Mouse (Mus musculus): ENCODE measurements around the gene Mbd6.

Mbd6 gene

GRCm38 (mm10) chr10:127289573-127290191 is 864 bp upstream of the Mbd6 start:
- no peak for DNase-seq (ENCODE audit: extremely low read depth, low read depth, low spot score)

- no peak for DNase-seq (ENCODE audit: extremely low read depth, low read depth, low spot score)
Observed at GRCm38 (mm10) chr10:127288328-127288799, 454 bp downstream of the Mbd6 start.

DNA sequence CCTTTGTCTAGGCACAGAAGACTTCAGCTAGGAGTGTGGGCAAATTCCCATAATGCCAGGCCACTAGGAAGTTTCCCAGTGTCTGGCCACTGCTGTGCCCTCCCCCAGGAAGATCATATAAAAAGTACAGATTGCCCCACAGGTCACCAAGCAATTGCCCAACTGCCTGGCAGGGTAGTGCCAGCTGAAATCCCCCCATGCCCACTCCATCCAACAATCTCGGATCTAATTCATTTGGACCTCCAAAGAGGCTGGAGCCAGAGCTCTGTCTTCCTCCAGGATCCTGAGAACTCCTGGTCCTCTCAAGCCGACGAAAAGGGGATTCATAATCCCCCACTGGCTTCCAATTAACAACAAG is 903 bp downstream of the Mbd6 start:
- DNase-seq (ENCODE audit: extremely low read depth, low read depth, low spot score), result no peak

GRCm38 (mm10) chr10:127287271-127287935 is 1.4 kb downstream of the Mbd6 start:
- DNase-seq (ENCODE audit: extremely low read depth, low read depth, low spot score), result no peak

GRCm38 (mm10) chr10:127286730-127287129 is 2.1 kb downstream of the Mbd6 start:
- no peak for DNase-seq (ENCODE audit: extremely low read depth, low read depth, low spot score)

DNA sequence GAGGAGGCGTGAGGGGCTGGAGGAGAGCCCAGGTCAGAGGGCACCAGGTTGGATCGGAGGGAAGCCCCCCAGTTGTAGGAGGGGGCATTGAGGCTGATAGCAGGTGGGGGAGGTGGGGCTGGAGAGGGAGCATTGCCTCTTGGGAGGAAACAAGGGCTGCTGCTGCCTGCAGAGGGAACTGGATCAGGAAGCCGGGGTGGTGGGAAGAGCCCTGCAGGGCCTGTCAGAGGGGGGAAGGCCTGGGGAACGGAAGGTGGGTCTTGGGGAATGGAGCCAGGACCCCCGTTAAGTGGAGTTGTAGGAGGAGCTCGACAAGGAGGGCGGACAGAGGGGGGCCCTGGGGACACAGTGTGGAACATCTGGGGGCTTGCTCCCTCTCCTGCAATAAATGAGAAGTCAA is 2.6 kb downstream of the Mbd6 start:
- DNase-seq (ENCODE audit: extremely low read depth, low read depth, low spot score), result no peak

DNA sequence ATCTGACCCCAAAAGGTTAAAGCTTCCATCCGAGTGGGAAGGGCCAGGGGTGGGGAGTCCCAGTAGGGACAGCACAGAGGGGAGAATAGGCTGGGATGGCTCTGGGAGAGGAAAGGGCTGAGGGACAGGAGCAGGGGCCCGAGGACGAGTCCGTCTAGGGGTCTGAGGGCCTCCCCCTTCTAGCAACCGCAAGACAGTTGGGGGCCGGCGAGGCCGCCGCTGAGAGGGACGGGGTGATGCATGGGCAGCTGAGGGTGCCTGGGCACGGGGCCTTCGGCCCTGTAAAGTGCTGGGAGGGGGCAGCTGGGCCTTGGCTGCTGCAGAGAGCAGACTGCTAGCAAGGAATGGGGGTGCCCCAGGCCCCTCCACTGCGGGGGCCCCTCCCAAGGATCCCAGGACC is 3.2 kb downstream of the Mbd6 start:
- DNase-seq (ENCODE audit: extremely low read depth, low read depth, low spot score), result no peak

DNA sequence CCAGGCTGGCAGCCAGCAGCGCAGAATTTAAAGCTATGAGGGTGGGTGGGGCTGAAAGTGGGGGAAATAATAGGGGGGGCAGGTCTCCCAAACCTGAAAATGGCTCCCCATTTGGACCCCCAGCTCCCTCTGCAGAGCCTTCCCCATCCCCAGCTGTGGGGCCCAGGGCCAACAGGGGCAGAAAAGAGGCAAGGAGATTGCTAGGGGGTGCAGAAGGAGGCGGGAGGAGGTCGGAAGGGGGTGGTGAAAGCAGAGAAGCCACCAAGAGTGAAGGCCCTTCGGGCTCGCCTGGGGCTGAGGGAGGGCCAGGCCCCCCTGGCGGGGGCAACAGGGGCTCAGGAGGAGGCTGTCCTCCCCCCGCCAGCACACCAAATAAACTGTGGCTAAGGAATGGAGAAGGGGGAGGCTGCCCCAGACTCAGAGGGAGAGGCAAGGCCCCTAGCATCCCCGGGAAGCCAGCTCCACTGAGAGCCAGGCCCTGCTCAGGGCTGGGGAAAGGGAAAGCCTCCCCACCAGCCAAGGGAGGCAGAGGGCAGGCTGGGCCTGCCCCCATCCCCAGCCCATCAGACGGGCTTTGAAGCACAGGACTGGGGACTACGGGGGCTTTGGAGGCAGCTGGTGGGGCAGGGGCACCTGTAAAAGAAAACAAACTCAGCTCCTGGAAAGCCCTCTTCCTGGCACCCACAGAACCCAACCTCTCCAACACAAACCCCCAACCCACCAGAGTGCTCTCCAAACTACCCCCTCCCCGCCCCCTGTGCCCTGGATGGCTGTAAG is 3.9 kb downstream of the Mbd6 start:
- DNase-seq (ENCODE audit: extremely low read depth, low read depth, low spot score), result no peak

- no peak for DNase-seq (ENCODE audit: extremely low read depth, low read depth, low spot score)
Observed at GRCm38 (mm10) chr10:127284105-127284622, 4.7 kb downstream of the Mbd6 start.

GRCm38 (mm10) chr10:127282620-127283215 is 6.1 kb downstream of the Mbd6 start:
- no peak for DNase-seq (ENCODE audit: extremely low read depth, low read depth, low spot score)

- no peak for DNase-seq (ENCODE audit: extremely low read depth, low read depth, low spot score)
Observed at GRCm38 (mm10) chr10:127281316-127281715, 7.5 kb downstream of the Mbd6 start.

GRCm38 (mm10) chr10:127279730-127280129 is 9.1 kb downstream of the Mbd6 start:
- no peak for DNase-seq (ENCODE audit: extremely low read depth, low read depth, low spot score)

GRCm38 (mm10) chr10:127274261-127275022 is 14.4 kb downstream of the Mbd6 start:
- DNase-seq (ENCODE audit: extremely low read depth, low read depth, low spot score), result no peak

DNA sequence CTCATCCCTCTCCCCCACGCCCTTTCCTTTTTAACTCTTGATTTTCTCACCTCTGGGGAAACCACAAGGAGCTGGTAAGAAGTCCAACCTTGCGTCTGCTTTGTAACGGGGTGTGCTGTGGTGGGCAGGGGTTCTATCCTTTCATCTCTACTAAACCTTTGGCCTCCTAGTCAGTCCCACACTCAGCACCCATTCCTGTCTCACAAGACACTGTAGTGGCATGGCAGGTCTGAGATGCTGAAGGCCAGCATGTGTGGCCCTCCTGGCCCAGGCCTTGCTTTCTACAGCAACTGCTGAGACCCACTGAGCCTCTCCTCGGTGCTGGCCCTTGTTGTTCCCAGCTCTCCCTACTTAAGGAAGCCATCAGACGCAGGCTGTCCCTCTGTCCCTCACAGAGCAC is 16.4 kb downstream of the Mbd6 start:
- no peak for DNase-seq (ENCODE audit: extremely low read depth, low read depth, low spot score)

DNA sequence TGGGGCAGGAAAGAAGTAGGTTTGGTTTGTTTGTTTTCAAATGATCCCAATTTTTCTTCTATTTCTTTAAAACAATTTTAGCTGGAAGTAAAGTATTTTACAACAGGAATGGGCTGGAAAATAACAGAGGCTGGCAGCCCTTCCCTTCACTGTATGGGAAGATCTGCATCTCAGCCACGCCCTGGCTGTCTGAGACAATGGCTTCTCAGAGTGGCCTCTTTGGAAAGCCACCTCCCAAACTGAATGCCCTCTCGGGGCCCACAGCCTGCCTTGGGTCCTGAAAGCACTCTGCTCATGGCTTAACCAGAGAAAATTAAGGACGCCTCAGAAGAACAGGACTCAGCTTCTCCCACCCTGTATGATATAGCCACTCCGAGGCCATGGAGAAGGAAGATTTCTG is 18.9 kb downstream of the Mbd6 start:
- DNase-seq (ENCODE audit: extremely low read depth, low read depth, low spot score), result no peak

DNA sequence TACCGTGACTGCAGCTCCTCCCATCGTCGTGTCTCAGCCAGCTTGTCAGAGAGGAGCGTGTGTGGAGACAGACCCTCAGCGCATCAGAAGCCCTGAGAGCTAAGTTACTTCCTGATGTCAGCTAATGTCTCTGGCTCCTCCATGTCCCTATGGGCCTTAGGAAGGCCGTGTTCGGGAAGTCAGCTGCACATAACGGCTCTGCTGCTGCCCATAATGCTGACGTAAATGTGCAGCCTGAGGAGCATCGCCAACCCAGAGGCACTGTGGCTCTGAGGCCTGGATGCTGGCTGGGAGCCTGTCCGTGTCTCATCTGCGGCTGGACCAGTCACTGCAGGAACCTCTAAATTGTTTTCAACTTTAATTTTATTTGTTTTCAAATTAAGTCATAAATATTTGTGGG is 19.8 kb downstream of the Mbd6 start:
- no peak for DNase-seq (ENCODE audit: extremely low read depth, low read depth, low spot score)

DNA sequence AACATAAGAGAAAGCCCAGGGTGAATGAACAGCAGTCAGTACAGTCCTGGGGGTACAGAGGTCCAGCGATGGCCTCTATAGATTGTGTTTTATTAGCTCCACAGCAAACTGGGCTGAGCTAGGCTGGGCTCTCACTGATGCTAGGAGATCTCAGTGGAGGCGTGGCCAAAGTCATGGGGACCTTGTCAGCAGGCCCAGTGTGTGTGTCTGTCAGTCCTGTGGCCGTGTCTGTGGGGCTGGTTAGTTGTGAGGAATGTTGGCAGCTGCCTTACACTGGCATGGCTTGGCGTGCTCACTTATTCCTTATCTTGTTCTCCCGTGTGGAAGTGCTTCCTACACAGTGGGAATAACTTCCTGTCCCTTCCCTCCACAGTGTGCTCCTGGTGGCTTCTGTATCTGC is 20.4 kb downstream of the Mbd6 start:
- DNase-seq (ENCODE audit: extremely low read depth, low read depth, low spot score), result no peak

DNA sequence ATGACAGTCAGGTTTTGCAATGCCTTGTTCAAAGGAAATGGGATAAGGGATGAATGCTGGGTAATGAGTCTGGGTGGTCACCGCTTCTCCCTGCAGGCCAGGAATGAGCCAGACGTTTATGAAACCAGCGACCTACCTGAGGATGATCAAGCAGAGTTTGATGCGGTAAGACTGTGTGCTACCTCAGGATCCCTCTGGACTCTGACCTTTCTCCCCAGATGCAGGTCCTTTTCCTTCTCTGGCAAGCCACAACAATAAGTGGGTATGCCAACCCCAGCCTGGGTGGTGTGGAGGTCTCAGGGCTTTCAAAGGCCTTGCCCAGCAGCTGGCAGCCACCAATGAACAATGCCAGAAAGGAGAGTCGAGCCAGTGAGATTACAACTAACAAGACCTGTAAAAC is 21.5 kb downstream of the Mbd6 start:
- no peak for DNase-seq (ENCODE audit: extremely low read depth, low read depth, low spot score)

DNA sequence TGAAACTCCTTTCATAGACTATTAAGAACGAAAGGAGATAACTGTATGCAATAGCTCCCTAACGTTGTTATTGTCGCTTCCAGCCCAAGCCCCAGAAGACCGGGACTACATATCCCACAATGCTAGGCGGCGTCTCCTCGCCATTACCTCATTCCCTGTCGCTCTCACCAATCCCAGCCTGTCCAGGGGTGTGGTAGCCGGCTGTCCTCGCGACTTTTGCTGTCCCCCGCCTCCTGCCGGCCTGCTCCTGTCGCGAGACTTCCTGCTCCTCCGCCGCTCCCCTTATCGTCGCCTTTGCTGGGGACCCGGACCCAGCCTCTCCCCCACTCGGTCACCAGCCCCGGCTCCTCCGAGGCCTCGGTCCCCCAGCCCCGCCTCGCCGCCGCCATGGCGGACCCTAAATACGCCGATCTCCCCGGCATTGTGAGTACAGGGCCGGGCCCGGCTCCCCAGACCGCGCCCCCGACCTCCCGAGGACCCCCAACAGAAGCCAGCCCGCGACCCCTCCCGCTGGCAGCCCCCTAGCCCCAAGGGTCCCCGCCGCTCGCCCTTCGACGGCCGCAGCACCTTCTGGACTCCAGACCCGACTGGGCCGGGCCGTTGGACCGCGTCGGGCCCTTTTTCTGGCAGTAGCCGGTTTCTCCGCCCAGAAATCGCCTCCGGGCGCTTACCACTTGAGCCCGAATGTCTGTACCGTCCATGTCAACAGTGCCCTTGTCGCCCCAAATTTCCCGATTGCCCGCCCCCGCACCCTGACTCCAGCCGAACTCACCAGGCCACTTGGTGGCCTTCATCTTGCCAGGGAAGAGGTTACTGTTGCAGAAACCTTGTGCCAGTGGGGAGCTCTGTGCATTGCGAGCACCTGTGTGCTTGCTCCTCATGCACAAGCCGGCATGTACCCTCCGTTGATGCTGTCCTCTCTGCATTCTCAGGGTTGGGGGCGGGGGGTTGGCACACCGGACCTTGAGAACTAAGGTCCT is 22.4 kb downstream of the Mbd6 start, which contains the start of gene Dctn2:
Gene Dctn2, plus strand, starts transcription at position 257 of the 980 bp plus-strand sequence.
- no peak for DNase-seq (ENCODE audit: extremely low read depth, low read depth, low spot score)

DNA sequence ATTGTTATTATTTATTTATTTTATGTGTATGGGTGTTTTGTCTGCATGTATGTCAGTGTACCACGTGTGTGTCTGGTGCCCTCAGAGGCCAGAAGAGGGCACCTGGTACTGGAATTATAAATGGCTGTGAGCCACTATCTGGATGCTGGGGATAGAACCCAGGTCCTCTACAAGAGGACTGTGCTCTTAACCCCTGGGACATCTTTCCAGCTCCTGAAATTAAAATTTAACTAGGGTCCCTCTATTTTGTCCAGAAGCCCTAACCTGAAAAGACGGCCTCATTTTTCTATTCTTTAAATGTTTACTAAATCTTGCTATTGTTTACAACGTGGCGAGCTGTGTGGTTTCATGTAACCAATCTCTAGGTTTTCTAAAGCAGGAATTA is 23.1 kb downstream of the Mbd6 start:
- no peak for DNase-seq (ENCODE audit: extremely low read depth, low read depth, low spot score)
